Mouse (Mus musculus) megakaryocyte progenitor cell, adult 5-6 weeks (primary cell): ENCODE measurements around the gene Sec24a. TPM values are rescaled to one million over a fixed set of nuclear protein-coding genes. Genes with fewer than 3 reads are reported as not detected.
"Not testable (repeated sequence)": the region's sequence is repeated elsewhere in the genome, so short reads cannot be mapped to it uniquely, and the experiment has no call there.

Source experiments
- ATAC-seq: replicated peaks from 2 replicates; pipeline ENCODE4 v1.8.0; 2016; ENCODE audit warnings: mild to moderate bottlenecking, moderate TSS enrichment, inconsistent platforms; ENCODE audit not compliant: poor library complexity
- total RNA-seq, 2 experiments: library from RNA; stranded (forward) in 1 of 2; stranded (reverse) in 1 of 2; fragments of 157-497, 149-512 nt in 1 of 2; fragments of 200-1000 nt in 1 of 2; gene quantifications; 2 replicates each; pipeline versions ENCODE4 v1.2.3 to v1.2.4; 2015 to 2017

Sec24a gene
- total RNA-seq (2015) (24.6 and 29.6 TPM in 2 replicates), total RNA-seq (2017) (4.9 and 7.5 TPM in 2 replicates)

GRCm38 (mm10) chr11:51763213-51763907, at the start of gene Sec24a, which contains the start of gene Sar1b:
Gene Sec24a (minus strand): TSS chr11:51763634.
Gene Sar1b (plus strand): TSS chr11:51763687.
- ATAC-seq: peak; percentile 100

GRCm38 (mm10) chr11:51812022-51812546, 48.6 kb upstream of the Sec24a start:
- ATAC-seq: no peak

GRCm38 (mm10) chr11:51811230-51811629, 47.8 kb upstream of the Sec24a start:
- ATAC-seq: no peak

- peak; percentile 81 for ATAC-seq
These were observed 46.3 kb upstream of the Sec24a start for GRCm38 (mm10) chr11:51809632-51810224.

GRCm38 (mm10) chr11:51807108-51807879, 43.9 kb upstream of the Sec24a start:
- no peak for ATAC-seq

GRCm38 (mm10) chr11:51805221-51805981, 42.0 kb upstream of the Sec24a start:
- ATAC-seq: peak; percentile 95

- 0 out of 2 replicates have a peak, but pooled peaks have one; percentile 29 for ATAC-seq
These were observed 37.3 kb upstream of the Sec24a start for GRCm38 (mm10) chr11:51800634-51801325.

- ATAC-seq: no peak
These were observed 32.8 kb upstream of the Sec24a start for GRCm38 (mm10) chr11:51796272-51796671.

- ATAC-seq: no peak
These were observed 27.2 kb upstream of the Sec24a start for GRCm38 (mm10) chr11:51790662-51791061.

GRCm38 (mm10) chr11:51789735-51790134, 26.3 kb upstream of the Sec24a start:
- ATAC-seq: not testable (repeated sequence)

GRCm38 (mm10) chr11:51785926-51786325, 22.5 kb upstream of the Sec24a start:
- ATAC-seq: peak; percentile 69

GRCm38 (mm10) chr11:51782721-51783120, 19.3 kb upstream of the Sec24a start:
- ATAC-seq: no peak

GRCm38 (mm10) chr11:51780773-51781267, 17.4 kb upstream of the Sec24a start:
- no peak for ATAC-seq

GRCm38 (mm10) chr11:51777478-51777877, 14.0 kb upstream of the Sec24a start:
- no peak for ATAC-seq

- ATAC-seq: 0 out of 2 replicates have a peak, but pooled peaks have one; percentile 11
These were observed 12.1 kb upstream of the Sec24a start for GRCm38 (mm10) chr11:51775507-51775906.

GRCm38 (mm10) chr11:51768296-51768695, 4.9 kb upstream of the Sec24a start:
- ATAC-seq: no peak

GRCm38 (mm10) chr11:51767579-51768220, 4.3 kb upstream of the Sec24a start:
- no peak for ATAC-seq

- no peak for ATAC-seq
These were observed 1.4 kb upstream of the Sec24a start for GRCm38 (mm10) chr11:51764816-51765215.

- ATAC-seq: no peak
These were observed 521 bp upstream of the Sec24a start for GRCm38 (mm10) chr11:51763955-51764354.
